Mouse (Mus musculus) spleen, adult 18-20 months (tissue): ENCODE data around the gene Aldh1l1.
"Not testable (repeated sequence)": the region's sequence is repeated elsewhere in the genome, so short reads cannot be mapped to it uniquely, and the experiment has no call there.

ENCODE experiments used
- DNase-seq, 2 experiments: peaks; one replicate each; pipeline ENCODE4 v3.0.0; 2022; ENCODE audit warnings: mixed read lengths in 2 of 2

Aldh1l1 gene

DNA sequence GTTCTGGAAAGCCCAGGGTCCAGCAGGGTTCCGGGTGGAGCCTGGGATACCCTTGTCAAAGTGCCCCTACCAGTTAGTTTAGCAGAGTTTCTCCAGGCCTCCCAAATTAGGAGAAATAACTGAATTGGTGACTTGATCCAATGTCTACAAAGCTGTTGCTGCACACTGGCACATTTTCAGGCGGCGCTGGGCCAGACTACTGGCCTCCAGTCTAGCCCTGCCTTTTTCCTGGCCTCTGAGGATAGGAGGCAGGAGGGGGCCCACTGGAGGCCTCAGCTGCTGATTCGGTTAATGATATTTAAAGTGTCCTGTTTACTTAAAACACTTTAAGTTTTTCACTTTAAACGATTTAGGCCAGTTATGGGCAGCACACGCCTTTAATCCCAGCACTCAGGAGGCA, 138.0 kb downstream of the Aldh1l1 start:
- DNase-seq: no peak

DNA sequence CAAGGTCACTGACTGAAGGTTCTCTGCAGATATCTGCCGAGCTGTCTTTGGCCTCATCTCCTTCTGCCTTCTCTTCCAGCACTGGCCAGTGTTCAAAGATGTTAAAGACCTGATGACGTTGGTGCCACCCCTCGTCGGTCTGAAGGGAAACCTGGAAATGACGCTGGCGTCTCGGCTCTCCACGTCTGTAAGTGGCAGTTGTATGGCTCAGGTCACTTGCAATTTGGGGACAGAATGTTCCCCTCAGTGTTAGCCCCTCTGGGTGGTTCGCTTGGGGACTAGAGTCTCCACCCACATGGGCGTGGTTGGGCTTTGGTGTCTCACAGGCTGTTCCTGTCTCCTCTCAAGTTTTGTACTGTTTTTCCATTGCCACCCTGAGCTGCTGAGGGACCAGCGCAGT, 138.5 kb downstream of the Aldh1l1 start:
- DNase-seq: no peak

- DNase-seq: no peak
Measured at GRCm38 (mm10) chr6:90625207-90625994, 139.2 kb downstream of the Aldh1l1 start.

- no peak for DNase-seq
Measured at GRCm38 (mm10) chr6:90627556-90627955, 141.3 kb downstream of the Aldh1l1 start.

DNA sequence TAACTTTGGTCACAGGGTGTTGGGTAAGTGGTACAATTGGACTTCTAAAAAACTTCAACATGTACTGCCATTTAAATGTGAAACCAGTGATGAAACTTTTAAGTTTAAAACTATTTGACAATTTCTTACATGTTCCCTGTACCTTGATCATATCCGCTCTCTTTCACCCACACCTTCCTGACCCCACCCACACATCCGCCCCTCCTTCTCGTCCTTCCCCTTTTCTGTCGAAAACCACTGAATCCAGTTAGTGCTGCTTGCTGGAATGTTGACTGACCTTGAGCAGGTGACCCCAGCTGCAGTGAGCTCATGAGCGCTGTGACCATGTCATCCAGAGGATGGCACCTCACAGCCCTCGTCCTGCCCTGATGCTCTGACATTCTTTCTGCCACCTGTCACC, 143.3 kb downstream of the Aldh1l1 start:
- DNase-seq: peak; percentile 41 to 57

DNA sequence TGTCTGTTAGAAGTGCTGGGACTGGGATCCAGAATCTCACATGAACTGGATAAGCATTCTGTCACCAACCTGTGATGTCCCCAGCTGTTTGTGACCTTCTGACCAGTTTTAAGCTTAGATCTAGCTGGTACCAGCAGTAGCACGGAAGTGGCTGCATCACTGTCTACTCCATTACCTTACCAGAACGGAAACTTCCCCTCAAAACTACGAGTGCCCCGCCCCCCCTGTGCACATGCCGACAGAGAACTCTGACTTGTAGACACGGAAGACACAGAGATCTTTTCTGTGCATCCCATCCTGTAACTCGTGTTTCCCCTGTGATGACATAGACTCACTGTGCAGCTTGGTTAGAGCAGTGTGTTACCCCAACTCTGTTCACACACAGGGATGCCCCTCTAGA, 144.2 kb downstream of the Aldh1l1 start:
- DNase-seq: peak; percentile 29 to 41

DNA sequence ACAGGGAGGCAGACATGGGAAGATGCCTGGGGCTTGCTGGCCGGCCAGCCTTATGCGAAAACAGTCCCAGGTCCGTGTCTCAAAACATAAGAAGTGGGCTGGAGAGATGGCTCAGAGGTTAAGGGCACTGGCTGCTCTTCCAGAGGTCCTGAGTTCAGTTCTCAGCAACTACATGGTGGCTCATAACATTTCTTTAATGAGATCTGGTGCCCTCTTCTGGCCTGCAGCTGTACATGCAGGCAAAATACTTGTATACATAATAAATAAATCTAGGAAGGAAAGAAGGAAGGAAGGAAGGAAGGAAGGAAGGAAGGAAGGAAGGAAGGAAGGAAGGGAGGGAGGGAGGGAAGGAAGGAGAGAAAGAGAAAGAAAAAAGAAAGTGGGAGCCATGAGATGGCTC, 146.3 kb downstream of the Aldh1l1 start:
- not testable (repeated sequence) for DNase-seq

GRCm38 (mm10) chr6:90635081-90635480, 148.9 kb downstream of the Aldh1l1 start:
- DNase-seq: no peak

- no peak for DNase-seq
Measured at GRCm38 (mm10) chr6:90635611-90636010, 149.4 kb downstream of the Aldh1l1 start.

- DNase-seq: no peak
Measured at GRCm38 (mm10) chr6:90643057-90643456, 156.8 kb downstream of the Aldh1l1 start.

DNA sequence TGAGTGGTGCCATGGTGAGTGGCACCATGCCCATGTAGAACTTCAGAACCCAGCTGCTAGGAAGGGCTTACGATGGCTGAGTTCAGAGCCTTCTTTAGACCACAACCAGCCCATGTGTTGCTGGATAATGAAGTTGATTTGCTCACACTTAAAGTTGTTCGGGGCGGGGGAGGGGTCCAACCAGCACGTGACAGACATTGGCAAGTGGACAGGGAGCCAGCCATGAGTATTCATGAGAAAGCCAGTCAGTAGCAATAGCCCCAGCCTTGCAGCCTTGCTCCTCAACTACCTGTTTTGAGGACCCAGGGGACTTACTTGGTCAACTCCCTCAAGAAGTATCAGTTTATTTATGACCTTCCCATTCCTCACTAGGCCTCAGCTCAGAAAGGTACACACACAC, 158.7 kb downstream of the Aldh1l1 start:
- no peak for DNase-seq

DNA sequence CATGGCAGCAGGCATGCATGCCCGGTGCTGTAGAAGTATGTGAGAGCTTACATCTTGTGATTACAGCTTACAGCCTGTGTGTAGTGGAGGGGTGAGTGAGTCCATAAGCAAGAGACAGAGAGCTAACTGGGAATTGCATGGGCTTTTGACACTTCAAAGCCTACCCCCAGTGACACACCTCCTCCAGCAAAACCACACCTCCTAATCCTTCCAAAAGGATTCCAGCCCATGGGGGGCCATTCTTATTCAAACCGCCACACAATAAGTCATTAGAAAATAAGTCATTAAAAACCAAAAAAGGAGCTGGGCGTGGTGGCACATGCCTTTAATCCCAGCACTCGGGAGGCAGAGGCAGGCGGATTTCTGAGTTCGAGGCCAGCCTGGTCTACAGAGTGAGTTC, 162.2 kb downstream of the Aldh1l1 start:
- no peak for DNase-seq

GRCm38 (mm10) chr6:90649279-90649678, 163.1 kb downstream of the Aldh1l1 start:
- DNase-seq: no peak
